Mouse (Mus musculus) megakaryocyte, embryonic 14.5 days (primary cell): ENCODE results near the gene Gm20517.

Experiments
- FLI1 ChIP-seq: IDR thresholded peaks from 2 replicates; pipeline ENCODE4 v1.6.1; 2012; ENCODE audit warnings: low read length, inconsistent platforms, mixed read lengths
- GATA1 ChIP-seq: IDR thresholded peaks from 3 replicates; pipeline ENCODE4 v1.6.1; 2012; ENCODE audit warnings: mixed read lengths, low read length, inconsistent platforms, borderline replicate concordance

- no peak for TF ChIP-seq FLI1
- TF ChIP-seq GATA1, result no peak
Measured at GRCm38 (mm10) chr17:47596162-47596838, 15.1 kb upstream of the Gm20517 start.
